Mouse (Mus musculus) retina, embryonic 14.5 days (tissue): ENCODE results near the gene Lrrc4.

Experiments
- DNase-seq: peaks from one replicate; pipeline ENCODE4 v3.0.0-alpha.2; 2015; ENCODE audit warnings: low spot score

Gene Lrrc4

DNA sequence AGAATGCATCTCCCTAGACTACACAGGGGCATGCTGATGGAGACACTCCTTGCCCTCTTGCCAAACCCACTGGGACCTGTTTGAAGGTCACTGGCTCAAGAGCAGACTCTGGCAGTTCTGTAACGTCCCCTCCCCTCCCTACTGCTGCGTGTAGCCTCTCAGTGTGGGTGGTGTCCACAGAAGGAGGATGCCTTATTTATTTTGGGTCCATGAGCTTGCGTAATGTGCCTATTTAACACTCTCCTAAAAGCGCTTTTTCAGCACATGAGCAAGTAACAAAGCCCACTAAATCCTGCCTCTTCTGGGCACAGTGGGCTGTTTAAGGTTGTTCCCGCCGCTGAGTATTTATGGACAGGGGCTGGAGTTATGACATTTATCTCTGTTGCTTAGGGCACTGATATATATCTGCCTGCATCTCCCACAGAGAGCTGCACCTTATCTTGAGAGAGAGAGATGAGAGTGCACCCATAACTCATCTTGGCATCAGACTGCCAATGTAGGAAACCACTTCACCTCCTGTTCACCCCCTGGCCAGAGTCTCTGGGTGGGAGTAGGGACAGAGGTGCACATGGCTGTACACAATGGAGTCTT, 63.6 kb downstream of the Lrrc4 start:
- DNase-seq = no peak

DNA sequence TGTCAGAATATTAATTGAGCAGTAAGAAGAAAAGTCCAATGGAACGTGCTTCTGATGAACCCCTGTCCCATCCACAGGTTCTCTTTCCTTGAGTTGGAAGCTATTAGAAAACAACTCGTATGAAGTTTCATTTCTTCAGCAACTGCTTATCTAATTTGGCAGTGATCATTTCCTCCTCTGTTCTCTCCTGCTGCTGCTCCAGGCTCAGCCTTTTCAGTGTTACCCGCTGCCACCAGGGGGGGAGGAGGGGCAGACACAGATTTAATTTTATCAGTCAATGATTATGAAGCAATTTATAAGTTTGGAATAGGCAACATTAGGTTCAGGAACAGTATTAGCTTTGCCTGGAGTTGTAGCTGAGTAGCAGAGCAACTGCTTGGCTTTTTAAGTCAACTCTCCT, 64.9 kb downstream of the Lrrc4 start:
- no peak for DNase-seq

DNA sequence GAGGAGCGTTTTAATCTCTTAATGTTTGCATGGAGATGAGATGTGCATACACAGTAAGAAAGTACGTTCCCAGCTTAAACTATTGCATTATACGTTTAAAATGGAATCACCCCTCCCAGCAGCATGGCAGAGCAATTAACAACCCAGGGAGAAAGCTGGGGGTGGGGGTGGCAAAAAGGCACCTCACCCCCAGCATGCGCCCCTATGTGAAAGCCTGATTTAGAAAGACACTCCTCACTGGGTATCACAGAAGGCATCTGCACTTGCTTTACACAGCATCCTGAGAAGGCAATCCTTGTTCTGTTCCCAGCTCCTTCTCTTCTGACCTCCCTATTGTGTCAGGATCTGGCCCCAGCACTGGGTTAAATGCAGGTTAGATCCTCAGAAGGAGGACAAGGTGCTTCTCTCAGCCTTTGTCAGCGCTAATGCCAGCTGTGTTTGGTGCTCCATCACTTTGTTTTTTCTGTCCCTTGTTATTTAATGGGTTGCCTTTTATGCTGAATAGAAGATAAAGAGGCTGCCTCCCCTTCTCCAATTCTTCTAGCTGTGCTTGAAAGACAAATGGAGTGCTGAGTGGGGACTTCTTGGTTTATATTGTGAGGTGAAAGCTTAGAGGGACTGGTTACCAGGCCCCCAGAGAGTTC, 69.3 kb downstream of the Lrrc4 start:
- no peak for DNase-seq

DNA sequence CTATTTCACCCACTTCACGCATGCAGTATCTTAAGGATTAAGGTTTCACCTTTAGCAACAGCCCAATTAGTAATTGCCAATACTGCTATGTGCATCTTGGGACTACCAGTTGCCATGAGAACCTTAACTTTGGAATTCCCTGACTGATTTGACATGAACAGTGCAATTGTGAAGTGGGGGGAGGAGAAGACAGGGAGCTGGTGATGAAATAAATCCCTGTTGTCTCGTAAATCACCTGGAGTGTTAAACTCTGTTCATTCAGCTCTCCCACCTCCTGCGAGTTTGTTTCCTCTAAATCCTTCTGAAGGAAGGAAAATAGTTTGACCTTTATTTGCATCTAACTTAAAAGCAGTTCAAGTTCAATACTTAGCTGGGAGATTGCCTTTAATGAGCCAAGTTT, 69.8 kb downstream of the Lrrc4 start:
- DNase-seq = no peak

DNA sequence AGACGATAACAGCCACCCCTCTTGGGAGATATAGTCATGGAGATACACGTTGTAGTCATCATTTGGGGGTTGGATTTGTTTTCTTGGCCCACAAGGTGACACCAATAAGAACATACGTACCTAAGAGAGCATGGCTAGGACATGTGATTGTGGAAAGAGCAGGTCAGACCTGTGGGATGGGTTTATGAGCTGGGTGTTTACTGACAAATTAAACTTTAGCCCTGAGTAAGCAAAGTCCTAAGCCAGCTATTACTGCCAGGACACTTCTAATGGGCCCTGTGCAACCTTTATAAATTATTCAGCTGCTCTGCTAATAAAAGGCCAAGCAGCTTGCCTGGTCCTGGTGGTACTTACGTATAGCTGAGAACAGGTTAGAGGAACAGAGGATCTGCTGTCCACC, 73.3 kb downstream of the Lrrc4 start:
- DNase-seq = peak; percentile 35

DNA sequence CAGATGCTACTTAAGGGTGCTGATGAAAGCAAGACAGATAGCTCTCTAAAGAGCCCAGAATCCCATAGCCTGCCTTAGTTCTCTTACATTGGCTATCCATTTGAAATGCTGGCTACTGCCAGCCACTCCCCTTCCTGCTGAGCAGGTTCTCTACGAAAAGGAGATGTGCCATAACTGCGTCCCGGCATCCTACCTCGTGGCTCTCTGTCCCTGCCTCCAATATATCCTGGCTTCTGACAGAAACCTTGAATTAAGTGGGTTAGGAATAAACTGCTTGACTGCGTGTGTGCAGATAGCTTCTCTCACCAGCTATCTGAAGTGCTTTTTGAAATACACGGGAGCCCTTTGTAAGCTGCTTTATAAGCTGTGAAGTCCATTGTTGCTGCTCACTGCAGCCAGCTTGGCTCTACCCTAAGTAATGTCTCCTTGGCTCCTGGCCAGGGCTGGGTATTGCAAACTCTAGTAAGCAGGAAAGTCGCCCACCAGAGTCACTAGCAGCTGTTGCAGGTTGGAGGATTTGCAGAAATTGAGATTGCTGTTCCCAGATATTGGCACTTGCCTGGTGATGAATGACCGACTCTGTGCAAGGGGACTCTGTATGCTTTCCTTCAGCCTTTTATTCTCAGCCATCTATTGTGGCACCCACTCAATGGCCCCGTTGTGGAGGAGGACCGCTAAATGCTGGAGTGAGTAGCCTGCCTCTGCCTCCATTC, 75.1 kb downstream of the Lrrc4 start:
- DNase-seq = peak; percentile 33

DNA sequence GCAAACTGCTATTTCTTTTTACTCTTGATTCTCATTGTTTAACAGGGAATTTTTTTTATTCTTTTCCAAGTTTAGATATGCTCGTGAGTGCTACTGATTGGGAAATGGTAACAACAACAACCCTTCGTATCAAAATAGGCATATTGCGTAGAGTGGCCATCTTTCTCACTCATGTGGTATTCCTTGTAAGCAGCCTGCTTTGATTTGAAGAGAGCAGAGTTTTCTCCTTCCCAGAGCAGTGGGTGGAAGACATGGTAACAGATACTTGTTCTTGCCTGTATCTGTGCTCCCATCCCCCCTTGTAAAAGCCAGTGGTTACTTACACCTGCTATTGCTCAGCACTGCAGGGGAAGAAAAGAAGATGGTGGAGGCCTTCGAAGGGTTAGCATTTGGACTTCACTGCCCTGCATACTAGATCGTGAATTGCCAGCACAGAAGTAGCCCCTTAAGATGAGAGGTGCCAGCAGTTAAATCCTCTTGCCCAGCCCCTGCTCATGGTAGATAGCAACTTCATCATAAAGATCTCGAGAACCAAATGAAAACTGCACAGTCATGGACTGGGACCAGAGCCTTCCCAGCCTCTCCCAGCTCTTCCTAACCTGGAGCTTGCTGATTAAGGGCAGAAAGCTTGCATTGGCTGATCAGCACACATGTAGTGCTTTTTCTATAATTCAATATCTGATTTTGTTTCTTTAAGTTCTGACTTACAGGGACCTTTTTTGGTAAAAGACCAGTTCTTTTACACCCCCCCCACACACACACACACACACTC, 77.2 kb downstream of the Lrrc4 start:
- DNase-seq = no peak

DNA sequence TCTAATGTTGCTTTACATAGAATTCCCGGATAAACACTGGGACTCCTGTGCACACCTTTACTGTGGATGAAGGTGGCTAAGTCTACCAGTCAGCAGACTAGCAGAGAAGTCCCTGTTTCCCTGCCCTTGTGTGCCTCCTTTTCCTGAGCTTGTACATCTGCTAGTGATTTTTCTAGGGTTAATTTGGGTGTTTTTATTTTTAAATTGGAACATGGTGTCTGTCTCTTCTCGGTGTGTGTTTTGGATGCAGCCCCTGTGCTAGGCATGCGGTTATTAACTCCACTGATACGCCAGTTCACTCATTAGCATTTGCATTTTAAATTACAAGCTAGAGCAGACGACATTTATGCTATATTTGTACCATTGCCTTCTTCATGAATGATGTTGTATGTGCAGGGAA, 77.9 kb downstream of the Lrrc4 start:
- DNase-seq = no peak

DNA sequence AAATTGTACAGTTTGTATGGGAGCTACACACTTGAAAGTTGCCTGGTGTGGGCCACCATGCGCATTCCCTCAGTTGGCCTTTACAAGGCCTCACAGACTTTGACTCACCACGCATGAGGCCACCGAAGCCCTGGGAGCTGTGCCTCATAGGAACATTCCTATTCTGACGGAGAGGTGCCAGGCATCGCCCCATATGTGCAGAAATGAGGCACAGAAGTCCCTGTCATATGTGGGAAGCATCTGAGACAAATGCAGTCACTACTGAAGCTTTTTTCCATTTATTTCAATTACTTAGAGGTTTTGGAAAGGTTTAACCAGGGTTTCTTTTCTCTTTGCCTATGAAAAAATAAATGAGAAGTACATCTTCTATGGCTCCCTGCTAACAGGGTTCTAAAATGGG, 78.3 kb downstream of the Lrrc4 start:
- no peak for DNase-seq

DNA sequence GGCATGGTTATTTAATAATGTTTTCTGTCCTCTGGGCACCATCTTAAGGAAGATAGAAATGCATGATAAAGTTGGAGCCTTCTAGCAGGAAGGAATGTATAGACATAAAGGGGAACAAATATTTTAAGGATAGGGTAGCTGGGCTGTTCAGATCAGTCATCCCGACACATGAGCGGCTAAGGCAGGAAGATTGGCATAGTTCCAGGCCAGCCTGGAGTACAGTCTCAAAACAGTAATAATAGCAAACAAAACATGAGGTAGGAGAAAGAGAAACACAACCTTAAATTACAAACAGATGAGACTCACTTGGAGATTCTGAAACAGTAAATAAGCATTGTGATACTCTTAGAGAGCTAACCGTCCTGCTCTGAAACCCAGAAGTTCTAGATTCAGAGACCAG, 80.4 kb downstream of the Lrrc4 start:
- no peak for DNase-seq

DNA sequence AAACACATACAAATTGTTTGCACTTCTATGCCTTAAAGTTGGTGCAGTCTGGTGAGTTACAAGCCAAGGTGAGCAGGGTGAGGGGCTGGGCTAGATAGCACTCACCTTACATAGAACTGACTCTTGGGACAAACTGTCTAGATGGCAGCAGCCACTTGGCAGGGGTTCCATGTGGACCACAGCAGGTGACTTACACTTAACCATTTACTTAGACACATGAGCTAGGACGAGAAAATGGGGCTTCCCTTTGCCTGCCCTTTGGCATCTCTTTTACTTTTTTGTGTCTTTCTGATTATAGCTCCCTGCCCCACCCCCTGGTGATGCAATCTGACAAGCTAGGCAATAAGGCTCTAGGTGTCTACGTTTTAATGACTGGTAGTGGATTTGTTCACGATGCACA, 82.3 kb downstream of the Lrrc4 start:
- no peak for DNase-seq

DNA sequence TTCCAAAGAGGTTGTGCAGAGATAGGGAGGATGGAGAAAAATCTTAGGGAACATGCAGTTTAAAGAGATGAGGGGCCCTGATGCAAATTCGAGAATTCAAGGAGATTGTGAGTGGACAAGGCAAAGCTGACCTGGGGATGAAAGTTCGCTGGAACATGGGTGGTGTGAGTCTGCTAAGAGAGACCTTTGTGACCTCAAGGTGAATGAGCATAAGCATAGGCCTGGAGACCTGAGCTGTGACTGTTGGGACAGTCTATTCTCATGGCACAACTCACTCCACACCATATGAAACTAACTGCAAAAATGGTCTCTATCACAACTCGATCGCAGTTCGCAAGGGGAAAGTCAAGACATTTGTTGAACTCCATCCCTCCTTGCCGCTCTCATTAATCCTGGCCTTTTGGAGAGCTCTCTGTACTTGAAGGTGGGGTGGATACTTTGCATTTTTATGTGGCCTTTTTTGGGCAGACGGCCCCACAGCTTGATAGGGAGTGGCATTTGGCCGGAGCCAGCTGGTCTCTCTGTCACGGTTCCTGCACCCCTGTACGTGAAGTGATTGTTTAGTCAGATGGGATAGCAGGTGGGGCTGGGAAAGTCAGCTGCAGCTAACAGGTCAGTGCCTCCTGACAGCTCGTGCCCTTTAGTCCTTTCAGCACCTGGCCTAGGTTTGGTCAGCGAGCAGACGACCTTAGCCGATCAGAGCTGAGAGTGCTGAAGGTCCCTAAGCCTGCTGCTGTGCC, 83.4 kb downstream of the Lrrc4 start:
- no peak for DNase-seq

DNA sequence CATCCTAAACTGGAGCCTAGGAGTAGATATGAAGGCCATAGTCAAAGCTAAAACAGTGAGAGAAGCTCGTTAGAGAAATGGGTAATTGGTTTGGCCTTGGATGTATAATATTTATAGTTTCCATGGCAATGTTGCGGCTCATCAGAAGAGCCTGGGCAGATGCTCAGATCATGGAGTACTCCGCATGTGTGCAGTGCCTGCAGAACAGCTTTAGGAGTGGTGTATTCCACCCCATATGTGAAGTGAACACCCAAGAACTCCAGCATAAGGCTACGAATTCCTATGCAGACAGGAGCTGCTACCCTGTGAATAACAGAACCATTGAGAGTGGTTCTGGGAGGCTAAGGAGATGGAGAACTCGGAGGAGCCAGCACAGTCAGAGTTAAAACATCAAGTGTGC, 84.5 kb downstream of the Lrrc4 start:
- no peak for DNase-seq

DNA sequence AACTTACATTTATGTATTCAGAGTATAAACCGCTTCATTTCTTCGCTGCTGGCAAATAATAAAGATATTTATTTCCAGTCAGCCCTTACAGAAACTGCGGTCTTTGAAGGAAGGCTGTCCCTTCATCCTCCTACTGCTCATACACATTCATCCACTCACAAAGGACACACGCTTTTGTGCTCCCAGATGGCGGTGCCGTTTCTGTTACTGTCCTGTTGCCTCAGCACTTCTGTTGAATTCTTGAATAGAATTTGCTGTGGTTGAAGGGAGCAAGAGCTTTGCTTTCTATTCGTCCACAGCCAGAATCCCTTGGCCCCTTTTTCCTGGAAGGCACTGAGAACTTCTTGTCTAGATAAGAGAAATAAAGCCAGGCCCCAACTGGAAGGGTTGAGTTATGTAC, 85.7 kb downstream of the Lrrc4 start:
- DNase-seq = no peak

DNA sequence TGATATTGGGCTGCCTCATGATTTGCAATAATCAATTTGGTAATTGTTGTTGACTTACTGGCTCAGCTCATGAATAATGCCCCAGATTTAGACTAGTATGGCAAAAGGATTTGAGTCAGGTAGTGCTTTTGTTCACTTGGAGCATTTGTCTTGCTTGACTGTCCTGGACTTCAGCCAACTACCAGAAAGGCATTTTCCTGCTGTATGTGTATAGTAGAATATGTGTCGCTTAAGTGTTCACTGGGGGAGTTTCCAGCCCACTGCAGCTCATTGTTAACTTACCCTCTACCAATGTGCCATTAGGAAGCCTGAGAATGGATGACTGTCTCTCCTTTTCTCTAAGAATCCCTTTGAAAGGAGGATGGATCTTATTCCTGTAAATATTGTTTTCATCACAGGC, 88.0 kb downstream of the Lrrc4 start:
- DNase-seq = no peak

DNA sequence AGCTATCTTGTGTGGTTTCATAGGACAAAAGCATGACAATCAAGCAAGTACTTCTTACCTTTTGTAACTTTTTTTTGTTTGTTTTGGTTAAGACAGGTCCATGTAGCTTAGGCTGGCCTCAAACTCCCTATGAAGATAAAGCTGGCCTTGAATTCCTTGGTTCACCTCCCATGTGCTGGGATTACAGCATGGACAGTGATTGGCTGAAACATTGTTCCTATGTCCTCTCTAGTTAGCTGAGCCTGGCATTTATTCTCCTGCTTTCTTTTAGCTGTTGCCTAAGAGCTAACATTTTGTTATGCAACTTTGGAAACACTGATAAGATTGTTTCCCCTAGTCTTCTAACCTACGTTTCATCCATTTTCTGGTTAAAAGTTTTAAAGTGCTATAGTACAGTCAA, 93.9 kb downstream of the Lrrc4 start:
- DNase-seq = no peak

DNA sequence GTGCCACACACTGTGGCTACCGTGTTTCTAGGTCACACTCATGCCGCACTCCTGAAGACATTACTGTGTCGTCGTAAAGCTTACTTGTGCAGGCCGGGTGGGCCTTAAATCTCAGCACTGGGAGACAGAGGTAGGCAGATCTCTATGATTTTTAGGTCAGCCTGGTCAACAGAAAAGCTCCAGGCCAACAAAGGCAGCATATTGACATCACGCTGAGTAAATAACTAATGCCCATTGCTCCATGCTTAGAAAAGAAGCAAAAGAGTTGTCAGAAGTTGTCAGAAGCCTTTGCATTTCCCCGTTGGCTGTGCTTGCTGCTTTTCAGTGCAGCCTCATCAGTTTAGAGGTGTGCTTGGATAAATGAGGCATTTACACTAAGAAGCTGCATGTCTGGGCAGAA, 94.9 kb downstream of the Lrrc4 start:
- no peak for DNase-seq

DNA sequence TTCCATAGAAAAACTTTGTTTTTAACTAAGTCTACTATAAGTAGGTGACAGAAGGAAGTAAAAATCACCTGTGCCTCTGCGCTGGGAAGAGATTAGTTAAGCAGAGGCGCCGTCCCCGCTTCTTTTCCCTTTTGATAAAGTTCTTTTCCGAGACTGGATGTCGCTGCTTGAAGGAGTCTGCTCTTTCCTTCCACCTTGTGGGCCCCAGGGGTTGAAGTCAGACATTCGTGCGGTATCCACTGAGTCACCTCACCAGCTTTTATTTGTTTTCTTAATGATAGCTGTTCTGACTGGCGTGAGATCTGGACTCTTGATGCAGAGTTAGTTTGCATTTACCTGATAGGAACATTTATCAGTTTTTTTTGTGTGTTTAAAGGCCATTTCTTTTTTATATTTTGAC, 96.4 kb downstream of the Lrrc4 start:
- no peak for DNase-seq

DNA sequence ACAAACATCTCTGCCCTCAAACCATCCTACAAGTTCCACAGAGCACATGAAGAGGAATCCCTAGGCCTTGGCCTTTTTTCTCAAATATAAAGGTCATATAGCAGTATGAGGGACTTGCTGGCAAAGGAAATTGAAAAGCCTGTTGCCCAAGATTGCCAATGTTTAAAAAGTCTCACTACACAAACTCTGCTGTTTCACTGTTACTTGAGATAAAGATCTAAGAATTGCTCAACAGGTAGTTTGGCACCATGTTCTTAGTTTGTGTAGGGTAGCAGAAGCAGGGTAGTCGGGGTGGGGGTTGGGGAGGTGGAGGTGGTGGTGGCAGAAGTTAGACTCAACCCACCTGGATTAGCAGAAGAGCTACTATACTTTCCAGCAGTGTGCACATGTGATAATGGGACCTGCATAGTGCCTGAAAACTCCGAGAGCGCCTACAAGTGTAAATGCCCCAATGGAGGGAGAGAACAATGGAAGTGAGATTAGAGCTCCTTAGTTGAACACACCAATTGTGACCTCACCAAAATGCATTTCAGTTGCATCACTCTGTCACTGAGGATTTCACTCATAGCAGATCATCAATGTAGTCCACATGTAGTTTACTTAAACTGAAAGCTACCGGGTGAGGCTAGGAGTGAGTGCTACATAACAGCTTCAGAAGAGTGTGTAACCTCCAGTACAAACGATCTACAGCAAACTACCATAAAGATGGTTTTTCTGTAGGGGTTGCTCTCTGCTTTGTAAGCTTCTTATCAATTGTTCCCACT, 97.5 kb downstream of the Lrrc4 start:
- no peak for DNase-seq

DNA sequence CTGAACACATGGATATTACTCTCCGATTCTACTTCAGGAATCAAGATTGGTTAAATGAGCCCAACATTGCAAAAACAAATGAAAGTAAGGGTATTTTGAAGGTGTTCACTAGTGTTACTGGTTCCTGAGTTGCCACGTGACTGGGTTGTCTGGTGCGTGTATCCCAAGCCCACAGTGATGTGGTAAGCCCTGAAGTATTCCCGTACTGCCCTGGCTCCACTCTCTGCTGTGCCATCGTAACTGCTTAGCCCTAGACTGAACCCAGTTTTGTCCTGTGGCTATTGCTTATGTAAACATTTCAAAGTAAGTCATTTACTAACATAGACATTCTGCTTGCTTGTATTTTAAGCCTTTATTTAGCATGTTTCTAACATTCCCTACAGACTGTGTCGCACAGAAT, 100.3 kb downstream of the Lrrc4 start:
- DNase-seq = no peak

DNA sequence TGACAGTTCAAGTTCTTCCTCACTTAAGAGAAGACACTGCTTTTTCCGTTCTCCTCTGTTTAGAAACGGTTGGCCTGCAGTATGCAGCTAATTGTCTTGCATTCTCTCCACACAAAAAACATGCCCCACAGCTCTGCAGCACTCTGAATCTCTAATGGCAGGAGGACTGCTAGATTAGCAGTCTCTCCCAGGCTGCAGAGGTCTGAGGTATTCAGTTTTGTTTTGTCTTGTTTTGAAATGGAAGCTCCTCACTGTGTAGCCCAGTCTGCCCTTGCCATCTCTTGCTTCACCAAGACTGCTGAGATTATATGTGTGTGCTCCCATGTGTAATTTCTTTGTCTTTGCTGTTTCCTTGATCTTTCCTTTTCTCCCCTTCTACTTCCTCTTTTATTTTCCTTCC, 101.9 kb downstream of the Lrrc4 start:
- DNase-seq = no peak

DNA sequence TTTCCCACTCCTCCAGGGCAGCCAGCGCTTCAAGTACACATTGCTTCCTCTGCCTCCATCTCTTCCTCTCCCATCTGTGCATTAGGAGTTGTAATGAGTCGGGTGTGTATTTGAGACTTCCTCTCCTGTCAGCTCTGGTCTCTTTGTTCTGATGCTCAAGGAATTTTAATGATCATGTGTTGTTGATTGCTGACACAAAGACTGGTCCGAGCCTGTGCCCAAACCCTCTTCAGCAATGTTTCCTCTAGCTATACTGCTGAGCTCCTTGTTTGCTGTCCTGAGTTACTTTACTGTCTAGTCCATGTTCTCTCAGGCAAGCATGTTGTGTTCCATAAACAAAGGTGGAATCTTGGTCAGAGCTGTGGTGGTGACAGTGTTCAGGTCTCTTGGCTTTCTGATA, 102.3 kb downstream of the Lrrc4 start:
- DNase-seq = peak; percentile 60
